ENCODE assay signal across 9 mouse cellular contexts in genomic region chr2:169995987-169996386, GRCm38 (mm10).
DNase-seq lines count a peak whose midpoint lies in the region; ATAC-seq lines count a peak whose summit lies in the region.
"Had no signal": no experiment of that assay in that cellular context is flagged by ENCODE, and none has a peak within 500 bp of the region (broad histone marks: within the 10 kb centered on the region; RNA-seq: fewer than 3 reads in every experiment).

No protein-coding gene starts in this region.

- peaks cover 29% of the 10 kb centered on the region for H3K4me1 ChIP-seq in heart, embryonic 10.5 days
- H3K4me1 ChIP-seq in kidney, embryonic 16.5 days (ENCODE audit: insufficient read depth, low read length): peaks cover 49% of the 10 kb centered on the region

- no peaks in the 10 kb centered on the region for H3K36me3 ChIP-seq in heart, embryonic 10.5 days
- no peaks in the 10 kb centered on the region for H3K36me3 ChIP-seq in kidney, embryonic 16.5 days (ENCODE audit: insufficient read depth, low read length)

- no peaks in the 10 kb centered on the region for H3K27me3 ChIP-seq in heart, embryonic 10.5 days (ENCODE audit: insufficient read depth, poor library complexity, severe bottlenecking)
- no peaks in the 10 kb centered on the region for H3K27me3 ChIP-seq in kidney, embryonic 16.5 days (ENCODE audit: insufficient read depth, low read length)

- H3K9ac ChIP-seq in kidney, embryonic 16.5 days (replicated peaks; ENCODE audit: low read length): peak overlapping the region; percentile 41

- 29% methylated on average over 12 of the region's 12 CpGs for WGBS in heart, embryonic 10.5 days
- WGBS in kidney, embryonic 16.5 days: 10% methylated on average over 12 of the region's 12 CpGs

- intact Hi-C loops in left cerebral cortex, postnatal 4 days (cut with DNase I): no loop called here

- H3K9me3 ChIP-seq in heart, embryonic 10.5 days: no peaks in the 10 kb centered on the region
- H3K9me3 ChIP-seq in kidney, embryonic 16.5 days (ENCODE audit: low read length): no peaks in the 10 kb centered on the region

- DNase-seq in embryo, embryonic 10.5 days (ENCODE audit: low spot score): peak; percentile 17
- DNase-seq in embryo, embryonic 9.5 days (ENCODE audit: extremely low spot score): no peak
- DNase-seq in heart, embryonic 10.5 days (ENCODE audit: low spot score): no peak
- DNase-seq in lung, postnatal 25 days (ENCODE audit: low spot score): peak; percentile 17
- no peak for DNase-seq in left cerebral cortex, postnatal 4 days
- DNase-seq in right cerebral cortex, postnatal 10 days (ENCODE audit: low spot score in 2 of 2): no peak

- peak overlapping the region; percentile 36; the same call in 1 of the 2 replicates for H3K27ac ChIP-seq in heart, embryonic 10.5 days
- H3K27ac ChIP-seq in kidney, embryonic 16.5 days (ENCODE audit: low read length): peak overlapping the region; percentile 68

- H3K4me2 ChIP-seq in kidney, embryonic 16.5 days (replicated peaks; ENCODE audit: low read depth, low read length): peak overlapping the region; percentile 48

- H3K4me3 ChIP-seq in heart, embryonic 10.5 days: peak overlapping the region; percentile 39
- peak overlapping the region; percentile 14; the same call in 1 of the 2 replicates for H3K4me3 ChIP-seq in kidney, embryonic 16.5 days (ENCODE audit: low read length)
- H3K4me3 ChIP-seq: myocyte had no signal

- peak; percentile 18; the same call in 1 of the 2 replicates for ATAC-seq in kidney, embryonic 16.5 days (ENCODE audit: low FRiP score, low TSS enrichment)
- no peak for ATAC-seq in cerebellum, adult (ENCODE audit: insufficient number of reproducible peaks, low FRiP score, low TSS enrichment)

Comparison
In these comparisons a context has a peak if more than half of its experiments do, and no peak if none do; other contexts are left out.
1. DNase-seq: peak in embryo, embryonic 10.5 days (single experiment) and lung, postnatal 25 days (single experiment); none in embryo, embryonic 9.5 days (single experiment), heart, embryonic 10.5 days (single experiment), left cerebral cortex, postnatal 4 days (single experiment) and right cerebral cortex, postnatal 10 days (0 of 2).